Comparison of ENCODE assay signal across 8 mouse cellular contexts in the genomic region with DNA sequence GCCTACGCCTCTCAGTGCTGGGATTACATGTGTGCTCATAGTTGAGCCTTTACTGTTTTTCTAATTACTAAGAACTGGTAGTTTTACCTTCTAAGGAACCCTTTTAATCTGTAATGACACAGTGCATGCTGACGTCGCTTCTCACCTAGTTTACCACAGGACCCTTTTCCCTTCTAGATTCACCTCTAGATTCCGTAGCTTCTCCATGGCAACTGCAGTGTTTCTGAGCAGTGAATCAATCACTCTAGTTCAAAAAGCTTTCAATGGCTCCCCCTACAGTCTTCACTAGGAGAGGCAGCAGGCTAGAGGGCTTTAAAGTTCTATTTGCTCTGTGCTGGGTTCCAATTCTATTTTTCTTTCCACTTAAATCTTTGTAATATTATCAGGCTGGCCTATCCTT.
DNase-seq lines count a peak whose midpoint lies in the region; ATAC-seq and TF ChIP-seq lines count a peak whose summit lies in the region.

No protein-coding gene starts in this region.

- no peaks in the 10 kb centered on the region for H3K27me3 ChIP-seq in forebrain, embryonic 16.5 days (replicated peaks; ENCODE audit: control insufficient read depth, insufficient read depth, low read length)
- no peaks in the 10 kb centered on the region for H3K27me3 ChIP-seq in megakaryocyte, embryonic 14.5 days (replicated peaks)

- WGBS in forebrain, embryonic 16.5 days = 20% methylated on average over 4 of the region's 4 CpGs

- peak; percentile 29 for DNase-seq in gastrocnemius, adult 2 months
- DNase-seq in gastrocnemius, postnatal 36 days = no peak
- peak; percentile 51 to 60 for DNase-seq in B cell, adult 2 months
- DNase-seq in kidney, adult 8-10 months = peak; percentile 24 to 48
- peak; percentile 40 for DNase-seq in thymus, postnatal 4 days

- intact Hi-C loops in gastrocnemius, adult 2 months (cut with DNase I) = loop anchor here (2.0 to 5.0 kb wide), 3 partner anchors 212 to 327 kb away; a partner anchor contains a TSS
- intact Hi-C loops in gastrocnemius, postnatal 36 days (cut with DNase I) = loop anchor here (1.0 to 5.0 kb wide), 2 partner anchors 217 to 239 kb away; no protein-coding TSS in a partner anchor

- peak overlapping the region; percentile 63 for H3K27ac ChIP-seq in gastrocnemius, adult 2 months
- H3K27ac ChIP-seq in brown adipose tissue, adult 24 weeks (replicated peaks; ENCODE audit: low read depth, low read length) = 0 out of 2 replicates have a peak overlapping the region, but pooled peaks have one; percentile 39
- no peak overlapping the region for H3K27ac ChIP-seq in forebrain, embryonic 16.5 days (ENCODE audit: low read length)

- TF ChIP-seq CTCF in gastrocnemius, adult 2 months (IDR thresholded peaks at IDR 0.05) = peak; percentile 88

- peak overlapping the region; percentile 13 for H3K4me3 ChIP-seq in gastrocnemius, adult 2 months
- H3K4me3 ChIP-seq in brown adipose tissue, adult 24 weeks (ENCODE audit: insufficient read depth, low read depth, low read length) = peak overlapping the region; percentile 15; the same call in 1 of the 2 replicates
- no peak overlapping the region for H3K4me3 ChIP-seq in forebrain, embryonic 16.5 days (replicated peaks; ENCODE audit: low read length)
- H3K4me3 ChIP-seq in megakaryocyte, embryonic 14.5 days (replicated peaks) = peak overlapping the region; percentile 88

- no peaks in the 10 kb centered on the region for H3K36me3 ChIP-seq in forebrain, embryonic 16.5 days (ENCODE audit: control insufficient read depth, insufficient read depth)
- H3K36me3 ChIP-seq in megakaryocyte, embryonic 14.5 days (replicated peaks; ENCODE audit: low read length) = no peaks in the 10 kb centered on the region

- 0 out of 2 replicates have a peak, but pooled peaks cover 3% of the 10 kb centered on the region for H3K4me1 ChIP-seq in brown adipose tissue, adult 24 weeks (ENCODE audit: control insufficient read depth, insufficient read depth, insufficient read length, low read length)
- H3K4me1 ChIP-seq in forebrain, embryonic 16.5 days (replicated peaks; ENCODE audit: control insufficient read depth, insufficient read depth, low read length) = peaks cover 14% of the 10 kb centered on the region
- peaks cover 64% of the 10 kb centered on the region for H3K4me1 ChIP-seq in megakaryocyte, embryonic 14.5 days

- H3K9me3 ChIP-seq in forebrain, embryonic 16.5 days (ENCODE audit: control insufficient read depth, low read length) = no peaks in the 10 kb centered on the region
- H3K9me3 ChIP-seq in megakaryocyte, embryonic 14.5 days = no peaks in the 10 kb centered on the region

- no peak for ATAC-seq in forebrain, embryonic 16.5 days

- H3K9ac ChIP-seq in forebrain, embryonic 16.5 days (replicated peaks; ENCODE audit: low read depth, low read length) = no peak overlapping the region

- peak overlapping the region; percentile 23 for H3K4me2 ChIP-seq in forebrain, embryonic 16.5 days (ENCODE audit: low read length)

Comparison
In these comparisons a context has a peak if more than half of its experiments do, and no peak if none do; other contexts are left out.
1. DNase-seq: peak in gastrocnemius, adult 2 months (single experiment), B cell, adult 2 months (2 of 2), kidney, adult 8-10 months (2 of 2) and thymus, postnatal 4 days (single experiment); none in gastrocnemius, postnatal 36 days (0 of 2).